Mouse (Mus musculus) hindbrain, embryonic 15.5 days (tissue): Measurements from ENCODE around the gene Tjp3. TPM values are rescaled to one million over a fixed set of nuclear protein-coding genes. Genes with fewer than 3 reads are reported as not detected.
"Not testable (repeated sequence)": the region's sequence is repeated elsewhere in the genome, so short reads cannot be mapped to it uniquely, and the experiment has no call there.

ENCODE experiments used
- ATAC-seq: fragments of 200-750 bp; cut with Nextera tagmentation; 2 replicates; pipeline ENCODE4 v1.8.0; 2017; ENCODE audit warnings: low read depth, moderate number of reproducible peaks, moderate TSS enrichment; ENCODE audit not compliant: low FRiP score
- H3K27ac ChIP-seq: fragments of 300-500 bp; sonication (generic); replicated peaks from 2 replicates; pipeline ENCODE4 v1.5.1; 2015; ENCODE audit warnings: mild to moderate bottlenecking, inconsistent platforms
- H3K27me3 ChIP-seq: fragments of 300-500 bp; sonication (generic); 2 replicates; pipeline ENCODE4 v1.6.1; 2015; ENCODE audit warnings: control low read depth, inconsistent platforms
- H3K36me3 ChIP-seq: fragments of 300-500 bp; sonication (generic); 2 replicates; pipeline ENCODE4 v1.6.1; 2015; ENCODE audit warnings: control low read depth, inconsistent platforms
- H3K4me1 ChIP-seq: fragments of 300-500 bp; sonication (generic); replicated peaks from 2 replicates; pipeline ENCODE4 v1.6.1; 2015; ENCODE audit warnings: control low read depth, inconsistent platforms
- H3K4me2 ChIP-seq: fragments of 300-500 bp; sonication (generic); 2 replicates; pipeline ENCODE4 v1.6.1; 2015; ENCODE audit warnings: moderate library complexity, mild to moderate bottlenecking, inconsistent platforms
- H3K4me3 ChIP-seq: fragments of 300-500 bp; sonication (generic); 2 replicates; pipeline ENCODE4 v1.5.1; 2015; ENCODE audit warnings: mild to moderate bottlenecking, inconsistent platforms
- H3K9ac ChIP-seq: fragments of 300-500 bp; sonication (generic); 2 replicates; pipeline ENCODE4 v1.6.1; 2015; ENCODE audit warnings: inconsistent platforms
- H3K9me3 ChIP-seq: fragments of 300-500 bp; sonication (generic); 2 replicates; pipeline ENCODE4 v1.6.1; 2016; ENCODE audit warnings: control low read depth, inconsistent platforms
- WGBS: fragments of 180-500 bp; shearing (Covaris S2); methylation state at CpG from one replicate; pipeline ENCODE4 v1.1.7; 2015; 5-methylcytosine and 5-hydroxymethylcytosine counted together
- microRNA-seq: library from miRNA; unstranded; fragments of <30 nt; microRNA quantifications from one replicate; pipeline ENCODE4, GENCODE M21; 2016
- polyA plus RNA-seq: library from polyadenylated mRNA; unstranded; fragments of >200 nt; fragmentation: Nextera tagmentation; extraction: Ambion mirVana; gene quantifications from 2 replicates; pipeline ENCODE4 v1.2.1, GENCODE M21; 2015

Tjp3 gene
- polyA plus RNA-seq, 1 experiment from 2014 or later, result 6.2 TPM

DNA sequence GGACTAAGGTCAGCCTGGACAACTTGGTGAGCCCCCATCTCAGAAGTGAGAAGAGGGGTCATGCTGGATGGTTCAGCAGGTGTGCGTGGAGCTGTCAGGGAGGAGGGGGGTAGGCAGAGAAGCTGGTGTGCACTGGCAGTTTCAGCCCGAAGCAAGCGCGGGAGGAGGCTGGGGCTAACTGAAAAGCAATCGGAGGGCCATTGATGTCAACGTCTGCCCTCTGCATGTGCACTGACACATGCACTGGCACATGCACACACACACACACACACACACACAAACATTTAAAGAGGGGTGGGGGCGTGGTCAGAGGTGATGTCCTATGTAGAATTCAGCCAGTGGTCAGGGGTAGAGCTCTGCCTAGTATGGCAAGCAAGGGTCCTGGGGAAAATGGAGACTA, 59.9 kb downstream of the Tjp3 start:
- Histone ChIP-seq H3K4me3 (peak overlapping the region; percentile 71), H3K4me2 (peak overlapping the region; percentile 83), H3K9me3 (no peaks in the 10 kb centered on the region), H3K9ac (peak overlapping the region; percentile 26; the same call in 1 of the 2 replicates), H3K4me1 (peaks cover 51% of the 10 kb centered on the region), H3K36me3 (no peaks in the 10 kb centered on the region), H3K27ac (peak overlapping the region; percentile 92), H3K27me3 (no peaks in the 10 kb centered on the region)
- WGBS, result 54% methylated on average over 7 of the region's 7 CpGs
- no peak for ATAC-seq

DNA sequence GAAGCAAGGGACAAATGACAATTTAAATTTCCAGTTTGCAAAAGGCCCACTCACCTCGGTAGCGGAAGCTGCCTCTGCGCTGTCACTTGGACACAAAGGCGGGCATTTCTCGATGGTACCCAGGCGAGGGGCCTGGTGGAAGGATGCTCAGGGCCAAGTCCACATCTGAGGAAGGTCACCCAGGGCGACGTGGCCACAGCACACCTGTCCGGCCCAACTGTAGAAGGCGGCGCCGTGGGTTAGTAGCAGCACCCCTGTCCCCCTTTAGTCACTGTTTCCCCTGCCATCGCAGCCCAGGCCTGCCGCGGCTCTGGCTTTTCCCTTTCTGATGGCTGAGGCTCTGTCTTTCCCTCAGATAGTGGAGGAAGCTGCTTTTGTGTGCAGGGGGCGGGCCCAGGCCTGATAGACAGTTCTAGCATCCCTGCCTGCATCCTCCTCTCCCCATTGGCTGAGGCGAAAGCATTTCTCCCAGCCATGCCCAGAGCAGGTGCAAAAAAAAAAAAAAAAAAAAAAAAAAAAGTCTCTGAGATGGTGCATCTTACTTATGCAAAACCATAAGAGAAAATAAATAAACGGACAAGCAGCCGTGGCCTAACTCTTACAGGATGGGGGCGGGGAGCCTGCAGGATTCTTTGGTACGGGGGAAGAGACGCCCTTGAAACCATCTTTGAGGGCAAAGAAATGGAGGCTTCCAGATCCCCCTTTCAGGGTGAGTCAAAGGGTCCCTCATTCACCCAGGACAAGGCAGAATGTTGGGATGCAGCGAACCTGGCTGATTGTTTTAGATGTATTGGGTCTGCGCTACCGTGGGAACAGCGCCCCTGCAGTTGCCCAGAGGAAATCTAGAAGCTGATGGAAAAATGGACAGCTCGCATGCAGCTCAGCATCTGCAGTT, 60.7 kb downstream of the Tjp3 start, which contains the start of gene Atcay:
Gene Atcay (minus strand): TSS at position 396 of the 895 bp plus-strand sequence.
- H3K36me3 ChIP-seq, result no peaks in the 10 kb centered on the region

DNA sequence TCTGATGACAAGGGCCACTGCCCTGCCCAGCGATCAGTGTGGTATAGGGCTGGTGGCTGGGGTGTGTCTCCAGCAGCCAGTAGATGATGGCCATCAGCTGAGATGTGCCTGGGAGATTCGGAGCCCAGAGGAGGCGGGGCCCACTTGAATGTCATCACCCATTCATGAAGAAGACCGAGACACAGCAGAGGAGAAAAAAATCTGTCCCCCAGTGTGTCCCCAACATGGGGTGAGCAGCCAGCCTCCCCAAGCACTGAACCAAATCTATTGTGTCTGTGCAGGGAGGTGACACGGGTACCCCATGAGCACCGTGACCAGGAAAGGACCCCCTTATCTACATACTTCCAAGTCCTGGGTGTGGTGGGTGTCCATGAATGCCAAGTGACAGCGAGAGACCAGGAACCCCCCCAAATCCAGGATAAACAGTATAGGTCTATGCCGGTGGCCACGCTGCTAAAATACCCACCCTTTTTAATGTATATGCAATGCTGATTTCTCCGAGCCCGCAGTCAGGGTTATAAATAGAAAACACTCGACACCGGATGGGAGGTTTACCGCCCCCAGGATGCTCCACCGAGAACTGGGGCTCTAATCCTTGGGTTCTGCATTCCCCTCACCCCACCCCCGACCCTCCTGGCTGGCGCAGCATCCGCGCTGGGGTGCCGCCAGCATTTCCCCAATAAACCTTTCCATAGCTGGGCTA, 61.5 kb downstream of the Tjp3 start:
- H3K9me3 ChIP-seq, result no peaks in the 10 kb centered on the region
- H3K27ac ChIP-seq, result peak overlapping the region; percentile 92
- ATAC-seq, result 0 out of 2 replicates have a peak, but pooled peaks have one; percentile 23
- peak overlapping the region; percentile 83 for H3K4me2 ChIP-seq
- peaks cover 51% of the 10 kb centered on the region for H3K4me1 ChIP-seq
- H3K36me3 ChIP-seq, result no peaks in the 10 kb centered on the region
- 5% methylated on average over 20 of the region's 20 CpGs for WGBS
- peak overlapping the region; percentile 85 for H3K9ac ChIP-seq
- H3K4me3 ChIP-seq, result peak overlapping the region; percentile 71
- H3K27me3 ChIP-seq, result no peaks in the 10 kb centered on the region

More for the DNA sequence above, 60.7 kb downstream of the Tjp3 start, which contains the start of gene Atcay:
- Histone ChIP-seq H3K4me3 (peak within 1 kb of the TSS; percentile 71), H3K9me3 (no peaks in the 10 kb centered on the region), H3K9ac (peak within 1 kb of the TSS; percentile 85), H3K4me2 (peak within 1 kb of the TSS; percentile 83), H3K4me1 (peaks cover 51% of the 10 kb centered on the region), H3K27me3 (no peaks in the 10 kb centered on the region), H3K27ac (peak within 1 kb of the TSS; percentile 92)
- ATAC-seq, result peak; percentile 90
- 4% methylated on average over 27 of the region's 27 CpGs for WGBS

DNA sequence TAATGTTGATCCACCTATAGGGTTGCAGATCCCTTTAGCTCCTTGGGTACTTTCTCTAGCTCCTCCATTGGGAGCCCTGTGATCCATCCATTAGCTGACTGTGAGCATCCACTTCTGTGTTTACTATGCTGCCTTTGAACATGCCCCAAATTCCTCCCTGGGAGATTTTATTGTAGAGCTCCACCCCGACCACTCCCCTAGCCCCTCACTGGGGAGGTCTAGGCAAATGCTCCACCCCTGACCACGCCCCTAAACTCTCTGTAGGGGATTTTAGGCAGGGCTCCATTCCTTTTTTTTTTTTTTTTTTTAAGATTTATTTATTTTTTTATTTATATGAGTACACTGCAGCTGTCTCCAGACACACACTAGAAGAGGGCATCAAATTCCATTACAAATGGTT, 67.7 kb downstream of the Tjp3 start:
- not testable (repeated sequence) for H3K27me3 ChIP-seq, H3K27ac ChIP-seq, ATAC-seq, H3K9me3 ChIP-seq, H3K9ac ChIP-seq, H3K4me2 ChIP-seq, H3K4me3 ChIP-seq
- H3K36me3 ChIP-seq, result peaks cover 38% of the 10 kb centered on the region
- WGBS, result 74% methylated on average over 2 of the region's 2 CpGs
- peaks cover 15% of the 10 kb centered on the region for H3K4me1 ChIP-seq

Small RNA genes lying within 50 kb of the gene (microRNA-seq; reads per million reads assigned to microRNA genes)
- gene Mir3057, result 21.1 reads per million, percentile 34 among the genes with 10 or more reads in this experiment

Other genes with a start within 250 kb of the Tjp3 start
- gene Sgta, start 231.4 kb downstream of the Tjp3 start, polyA plus RNA-seq, result 310 and 331 TPM in 2 replicates
- 51.2 and 51.3 TPM in 2 replicates for gene Thop1, start 221.5 kb downstream of the Tjp3 start, polyA plus RNA-seq
- gene Creb3l3, start 192.7 kb downstream of the Tjp3 start, polyA plus RNA-seq, result 0.30 and 0.39 TPM in 2 replicates
- 248 and 259 TPM in 2 replicates for gene Map2k2, start 185.7 kb downstream of the Tjp3 start, polyA plus RNA-seq
- gene Zbtb7a, start 156.4 kb downstream of the Tjp3 start, polyA plus RNA-seq, result 15.3 and 16.2 TPM in 2 replicates
- gene Pias4, start 123.7 kb downstream of the Tjp3 start, polyA plus RNA-seq, result 52.2 and 61.2 TPM in 2 replicates
- 532 and 536 TPM in 2 replicates for gene Eef2, start 115.0 kb downstream of the Tjp3 start, polyA plus RNA-seq
- gene Dapk3, start 108.6 kb downstream of the Tjp3 start, polyA plus RNA-seq, result 69.7 and 70.1 TPM in 2 replicates
- 0.13 and 0.31 TPM in 2 replicates for gene 4930442H23Rik, start 107.7 kb downstream of the Tjp3 start, polyA plus RNA-seq
- gene Nmrk2, start 89.5 kb downstream of the Tjp3 start, polyA plus RNA-seq, result 0.10 TPM in 1 of 2 replicates, not detected in the other
- 80.6 and 85.5 TPM in 2 replicates for gene Atcay, start 60.7 kb downstream of the Tjp3 start, polyA plus RNA-seq
- gene Zfr2, start 58.4 kb downstream of the Tjp3 start, polyA plus RNA-seq, result 30.3 and 34.0 TPM in 2 replicates
- gene Matk, start 38.6 kb downstream of the Tjp3 start, polyA plus RNA-seq, result 43.8 and 49.7 TPM in 2 replicates
- 121 and 144 TPM in 2 replicates for gene Mrpl54, start 24.6 kb downstream of the Tjp3 start, polyA plus RNA-seq
- 38.3 and 38.6 TPM in 2 replicates for gene Apba3, start 24.6 kb downstream of the Tjp3 start, polyA plus RNA-seq
- 130 and 151 TPM in 2 replicates for gene Pip5k1c, start 1.4 kb upstream of the Tjp3 start, polyA plus RNA-seq
- gene Cactin, start 29.5 kb upstream of the Tjp3 start, polyA plus RNA-seq, result 33.8 and 35.1 TPM in 2 replicates
- gene Tbxa2r, start 37.1 kb upstream of the Tjp3 start, polyA plus RNA-seq, result 4.7 and 5.2 TPM in 2 replicates
- gene Gipc3, start 51.7 kb upstream of the Tjp3 start, polyA plus RNA-seq, result not detected in 2 replicates
- gene Hmg20b, start 58.9 kb upstream of the Tjp3 start, polyA plus RNA-seq, result 39.0 and 39.9 TPM in 2 replicates
- 21.0 and 21.1 TPM in 2 replicates for gene Mfsd12, start 65.9 kb upstream of the Tjp3 start, polyA plus RNA-seq
- gene 4930404N11Rik, start 74.2 kb upstream of the Tjp3 start, polyA plus RNA-seq, result 1.1 TPM in 2 replicates
- gene Fzr1, start 86.9 kb upstream of the Tjp3 start, polyA plus RNA-seq, result 147 and 152 TPM in 2 replicates
- 92.2 and 94.0 TPM in 2 replicates for gene Dohh, start 92.8 kb upstream of the Tjp3 start, polyA plus RNA-seq
- gene Gm48551, start 92.9 kb upstream of the Tjp3 start, polyA plus RNA-seq, result 6.2 and 6.6 TPM in 2 replicates
- gene Gm48552, start 97.4 kb upstream of the Tjp3 start, polyA plus RNA-seq, result 2.1 and 2.7 TPM in 2 replicates
- 1.4 and 1.8 TPM in 2 replicates for gene Smim24, start 101.5 kb upstream of the Tjp3 start, polyA plus RNA-seq
- gene Nfic, start 164.1 kb upstream of the Tjp3 start, polyA plus RNA-seq, result 26.6 and 28.0 TPM in 2 replicates
- gene Celf5, start 191.1 kb upstream of the Tjp3 start, polyA plus RNA-seq, result 70.0 and 77.6 TPM in 2 replicates
- 66.5 and 72.7 TPM in 2 replicates for gene Ncln, start 204.8 kb upstream of the Tjp3 start, polyA plus RNA-seq
- gene S1pr4, start 208.6 kb upstream of the Tjp3 start, polyA plus RNA-seq, result 0.83 and 0.86 TPM in 2 replicates
- gene Gna15, start 232.6 kb upstream of the Tjp3 start, polyA plus RNA-seq, result 1.1 and 1.2 TPM in 2 replicates